Mouse (Mus musculus): Measurements from ENCODE around the gene Qprt. TPM values are rescaled to one million over a fixed set of nuclear protein-coding genes. Genes with fewer than 3 reads are reported as not detected.

Gene Qprt
- total RNA-seq, 2 experiments from 2014 or later, result 0.55 TPM; not detected in 1

GRCm38 (mm10) chr7:127082995-127083394 is 39.0 kb downstream of the Qprt start:
- intact Hi-C loops (cut with DNase I), result no loop called here
- DNase-seq (ENCODE audit: low spot score in 2 of 2), result no peak

DNA sequence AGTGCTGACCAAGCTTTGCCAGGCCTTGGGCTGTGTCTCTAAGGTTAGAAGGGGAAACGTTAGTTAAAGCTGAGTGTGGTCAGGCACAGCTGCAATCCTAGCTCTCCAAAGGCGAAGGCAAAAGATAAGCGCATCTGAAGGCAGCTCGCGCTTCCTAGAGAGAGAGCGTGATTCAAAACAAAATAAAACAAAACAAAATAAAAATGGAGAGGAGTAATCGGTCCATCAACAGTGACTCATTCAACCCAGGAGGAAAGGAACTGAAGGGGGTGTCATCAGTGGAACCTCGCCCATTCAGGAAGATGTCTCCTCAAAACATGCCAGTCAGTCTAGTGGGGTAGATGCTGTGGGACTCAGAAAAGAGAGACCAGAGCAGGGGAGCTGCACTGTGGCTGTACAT is 39.8 kb downstream of the Qprt start:
- intact Hi-C loops (cut with DNase I), result no loop called here
- no peak for DNase-seq (ENCODE audit: low spot score in 2 of 2)

GRCm38 (mm10) chr7:127080045-127080444 is 42.0 kb downstream of the Qprt start:
- intact Hi-C loops (cut with DNase I), result no loop called here

GRCm38 (mm10) chr7:127077692-127078091 is 44.3 kb downstream of the Qprt start:
- intact Hi-C loops (cut with DNase I), result no loop called here
- no peak for DNase-seq (ENCODE audit: low spot score in 2 of 2)

More at GRCm38 (mm10) chr7:127080045-127080444, 42.0 kb downstream of the Qprt start:
- DNase-seq (ENCODE audit: low spot score in 2 of 2), result no peak

- intact Hi-C loops (cut with DNase I), result no loop called here
- DNase-seq (ENCODE audit: low spot score in 2 of 2), result no peak
These were observed 45.8 kb downstream of the Qprt start for GRCm38 (mm10) chr7:127076188-127076587.

- DNase-seq (ENCODE audit: low spot score in 2 of 2), result no peak
- intact Hi-C loops (cut with DNase I), result no loop called here
These were observed 48.8 kb downstream of the Qprt start for GRCm38 (mm10) chr7:127073221-127073620.

GRCm38 (mm10) chr7:127070871-127071413 is 51.1 kb downstream of the Qprt start:
- DNase-seq (ENCODE audit: low spot score in 2 of 2), result no peak
- intact Hi-C loops (cut with DNase I), result no loop called here

DNA sequence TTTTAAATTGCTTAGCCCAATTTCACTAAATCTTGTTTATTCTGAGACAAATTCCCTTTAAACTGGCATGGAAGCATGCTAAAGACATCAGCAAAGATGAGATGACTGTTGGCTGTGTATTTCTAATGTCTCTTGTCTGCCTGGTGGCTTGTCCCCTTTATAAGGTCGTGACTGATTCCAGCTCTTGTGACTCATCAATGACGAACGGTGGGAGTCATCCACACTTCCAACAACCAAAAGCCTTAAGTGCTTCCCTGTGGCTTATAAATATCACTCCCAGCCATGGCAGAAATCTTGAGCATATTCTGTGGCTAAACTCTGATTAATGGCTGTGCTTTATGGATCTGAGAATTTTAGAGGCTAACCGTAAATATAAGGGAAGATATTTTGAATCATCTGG is 55.7 kb downstream of the Qprt start:
- intact Hi-C loops (cut with DNase I), result loop anchor here (10.0 kb wide), 1 partner anchor 98 kb away; no protein-coding TSS in a partner anchor
- no peak for DNase-seq (ENCODE audit: low spot score in 2 of 2)

- intact Hi-C loops (cut with DNase I), result loop anchor here (10.0 kb wide), 1 partner anchor 99 kb away; no protein-coding TSS in a partner anchor
These were observed 56.5 kb downstream of the Qprt start for GRCm38 (mm10) chr7:127065538-127065937.

More at GRCm38 (mm10) chr7:127065538-127065937, 56.5 kb downstream of the Qprt start:
- no peak for DNase-seq (ENCODE audit: low spot score in 2 of 2)

Other genes with a start within 250 kb of the Qprt start
- gene Taok2, start 237.5 kb downstream of the Qprt start, total RNA-seq (2021), result 100 to 1,000 TPM; 149 to 154 TPM
- 10 to 100 TPM; 20.2 to 22.3 TPM for gene Tmem219, start 199.3 kb downstream of the Qprt start, total RNA-seq (2021)
- 100 to 1,000 TPM; 139 TPM for gene Kctd13, start 193.3 kb downstream of the Qprt start, total RNA-seq (2021)
- gene Asphd1, start 172.6 kb downstream of the Qprt start, total RNA-seq (2021), result 10 to 100 TPM; 44.2 to 50.3 TPM
- 100 to 1,000 TPM; 400 to 404 TPM for gene Sez6l2, start 171.7 kb downstream of the Qprt start, total RNA-seq (2021)
- gene Cdipt, start 146.3 kb downstream of the Qprt start, total RNA-seq (2021), result 100 to 1,000 TPM; 194 to 197 TPM
- gene Cdiptos, start 146.1 kb downstream of the Qprt start, total RNA-seq (2021), result not detected
- 1 to 10 TPM; 5.2 to 6.7 TPM for gene Mvp, start 107.6 kb downstream of the Qprt start, total RNA-seq (2021)
- gene Pagr1b, start 105.7 kb downstream of the Qprt start, total RNA-seq (2021), result 1 to 10 TPM in 1 of 2 experiments, under 1 TPM in 1; 0.66 to 2.3 TPM
- 10 to 100 TPM; 22.5 to 23.9 TPM for gene Pagr1a, start 104.9 kb downstream of the Qprt start, total RNA-seq (2021)
- 10 to 100 TPM; 39.2 to 43.8 TPM for gene Gm42742, start 101.1 kb downstream of the Qprt start, total RNA-seq (2021)
- gene Prrt2, start 101.0 kb downstream of the Qprt start, total RNA-seq (2021), result 100 to 1,000 TPM; 191 to 195 TPM
- 100 to 1,000 TPM; 241 to 243 TPM for gene Maz, start 95.2 kb downstream of the Qprt start, total RNA-seq (2021)
- gene Kif22, start 79.8 kb downstream of the Qprt start, total RNA-seq (2021), result 1 to 10 TPM; 5.0 to 5.7 TPM
- not detected for gene Zg16, start 34.9 kb downstream of the Qprt start, total RNA-seq (2021)
- gene AI467606, start 30.9 kb downstream of the Qprt start, total RNA-seq (2021), result 1 to 10 TPM; 1.2 to 1.4 TPM
- under 1 TPM; 0.09 to 0.14 TPM for gene Spn, start 15.6 kb upstream of the Qprt start, total RNA-seq (2021)
- gene Cd2bp2, start 73.8 kb upstream of the Qprt start, total RNA-seq (2021), result 10 to 100 TPM; 81.7 to 84.1 TPM
- gene Tbc1d10b, start 86.2 kb upstream of the Qprt start, total RNA-seq (2021), result 10 to 100 TPM; 90.2 to 97.5 TPM
- 1 to 10 TPM; 2.8 to 3.3 TPM for gene Mylpf, start 86.7 kb upstream of the Qprt start, total RNA-seq (2021)
- 10 to 100 TPM; 16.9 to 18.6 TPM for gene Zfp553, start 110.8 kb upstream of the Qprt start, total RNA-seq (2021)
- 1 to 10 TPM; 3.4 to 3.6 TPM for gene Sept1, start 110.9 kb upstream of the Qprt start, total RNA-seq (2021)
- 10 to 100 TPM; 55.3 to 55.5 TPM for gene Zfp771, start 122.0 kb upstream of the Qprt start, total RNA-seq (2021)
- 10 to 100 TPM; 30.6 to 31.0 TPM for gene Dctpp1, start 138.5 kb upstream of the Qprt start, total RNA-seq (2021)
- 10 to 100 TPM; 40.5 to 41.3 TPM for gene Sephs2, start 151.8 kb upstream of the Qprt start, total RNA-seq (2021)
- under 1 TPM; 0.34 to 0.94 TPM for gene Itgal, start 174.0 kb upstream of the Qprt start, total RNA-seq (2021)
- gene Zfp768, start 223.4 kb upstream of the Qprt start, total RNA-seq (2021), result 10 to 100 TPM; 11.7 TPM